Mouse (Mus musculus): ENCODE results near the gene Gm4631.
"Not testable (repeated sequence)": the region's sequence is repeated elsewhere in the genome, so short reads cannot be mapped to it uniquely, and the experiment has no call there.

The Gm4631 gene

GRCm38 (mm10) chr2:175338097-175338496 lies at the start of gene Gm4631:
Gene Gm4631 (minus strand): TSS chr2:175338197.
- DNase-seq (ENCODE audit: low read depth): not testable (repeated sequence)

GRCm38 (mm10) chr2:175372136-175372535 lies 34.1 kb upstream of the Gm4631 start, which contains the start of gene Zfp968:
Gene Zfp968 (plus strand): TSS chr2:175372436.
- DNase-seq (ENCODE audit: low read depth): not testable (repeated sequence)

- DNase-seq (ENCODE audit: low read depth): not testable (repeated sequence)
Measured at GRCm38 (mm10) chr2:175274825-175275224, 63.2 kb downstream of the Gm4631 start, which contains the start of gene Gm14440. Gene Gm14440 (plus strand): TSS chr2:175275125.

Measured in c-Kit-positive CD71-positive TER-119-negative erythroid progenitor cells, embryonic 14.5 days (primary cell).